Mouse (Mus musculus) embryonic facial prominence, embryonic 12.5 days (tissue): ENCODE data around the gene Abcc6. TPM values are rescaled to one million over a fixed set of nuclear protein-coding genes. Genes with fewer than 3 reads are reported as not detected.

Experiments
- ATAC-seq: fragments of 200-750 bp; cut with Nextera tagmentation; 2 replicates; pipeline ENCODE4 v1.8.0; 2017; ENCODE audit not compliant: insufficient number of reproducible peaks, insufficient read depth, low FRiP score, low TSS enrichment
- H3K27ac ChIP-seq: fragments of 300-500 bp; sonication (generic); 2 replicates; pipeline ENCODE4 v1.5.1; 2016; ENCODE audit warnings: mild to moderate bottlenecking
- H3K27me3 ChIP-seq: fragments of 300-500 bp; sonication (generic); 2 replicates; pipeline ENCODE4 v1.6.1; 2016; ENCODE audit warnings: mild to moderate bottlenecking, moderate library complexity
- H3K36me3 ChIP-seq: fragments of 300-500 bp; sonication (generic); 2 replicates; pipeline ENCODE4 v1.6.1; 2016; ENCODE audit warnings: mild to moderate bottlenecking
- H3K4me1 ChIP-seq: fragments of 300-500 bp; sonication (generic); 2 replicates; pipeline ENCODE4 v1.6.1; 2016
- H3K4me2 ChIP-seq: fragments of 300-500 bp; sonication (generic); replicated peaks from 2 replicates; pipeline ENCODE4 v1.6.1; 2016; ENCODE audit warnings: mild to moderate bottlenecking, moderate library complexity
- H3K4me3 ChIP-seq: fragments of 300-500 bp; sonication (generic); 2 replicates; pipeline ENCODE4 v1.5.1; 2016; ENCODE audit warnings: mild to moderate bottlenecking
- H3K9ac ChIP-seq: fragments of 300-500 bp; sonication (generic); 2 replicates; pipeline ENCODE4 v1.6.1; 2016; ENCODE audit warnings: mild to moderate bottlenecking, moderate library complexity
- H3K9me3 ChIP-seq: fragments of 300-500 bp; sonication (generic); 2 replicates; pipeline ENCODE4 v1.6.1; 2016; ENCODE audit warnings: mild to moderate bottlenecking, moderate library complexity
- WGBS: fragments of 180-500 bp; shearing (Covaris S2); methylation state at CpG from one replicate; pipeline ENCODE4 v1.1.7; 2016; 5-methylcytosine and 5-hydroxymethylcytosine counted together
- polyA plus RNA-seq: library from polyadenylated mRNA; unstranded; fragments of >200 nt; fragmentation: Nextera tagmentation; extraction: Ambion mirVana; gene quantifications from 2 replicates; pipeline ENCODE4 v1.2.1, GENCODE M21; 2016

The Abcc6 gene
- polyA plus RNA-seq, 1 experiment from 2014 or later: 0.38 TPM

GRCm38 (mm10) chr7:46025436-46025835, 4.7 kb downstream of the Abcc6 start:
- H3K27me3 ChIP-seq: no peaks in the 10 kb centered on the region
- no peak overlapping the region for H3K27ac ChIP-seq
- H3K36me3 ChIP-seq: no peaks in the 10 kb centered on the region
- H3K9me3 ChIP-seq: no peaks in the 10 kb centered on the region
- ATAC-seq: no peak
- 75% methylated on average over 9 of the region's 9 CpGs for WGBS
- no peak overlapping the region for H3K9ac ChIP-seq
- no peak overlapping the region for H3K4me3 ChIP-seq
- H3K4me2 ChIP-seq: no peak overlapping the region
- 0 out of 2 replicates have a peak, but pooled peaks cover 5% of the 10 kb centered on the region for H3K4me1 ChIP-seq

- 21% methylated on average over 4 of the region's 4 CpGs for WGBS
- no peak for ATAC-seq
- H3K36me3 ChIP-seq: no peaks in the 10 kb centered on the region
- H3K4me3 ChIP-seq: no peak overlapping the region
- H3K27me3 ChIP-seq: no peaks in the 10 kb centered on the region
- no peaks in the 10 kb centered on the region for H3K9me3 ChIP-seq
- H3K4me2 ChIP-seq: no peak overlapping the region
- no peak overlapping the region for H3K9ac ChIP-seq
- H3K4me1 ChIP-seq: no peaks in the 10 kb centered on the region
- no peak overlapping the region for H3K27ac ChIP-seq
Measured at GRCm38 (mm10) chr7:46021951-46022350, 8.2 kb downstream of the Abcc6 start.

GRCm38 (mm10) chr7:46019594-46019993, 10.5 kb downstream of the Abcc6 start:
- no peak overlapping the region for H3K4me2 ChIP-seq
- ATAC-seq: no peak
- no peak overlapping the region for H3K27ac ChIP-seq
- WGBS: 71% methylated on average over 3 of the region's 3 CpGs
- no peaks in the 10 kb centered on the region for H3K27me3 ChIP-seq
- H3K36me3 ChIP-seq: no peaks in the 10 kb centered on the region
- H3K9me3 ChIP-seq: no peaks in the 10 kb centered on the region
- H3K4me1 ChIP-seq: no peaks in the 10 kb centered on the region
- H3K9ac ChIP-seq: no peak overlapping the region
- no peak overlapping the region for H3K4me3 ChIP-seq

GRCm38 (mm10) chr7:46013266-46014010, 16.7 kb downstream of the Abcc6 start:
- peak; percentile 74 for ATAC-seq
- 14% methylated on average over 9 of the region's 9 CpGs for WGBS
- Histone ChIP-seq H3K27ac (peak overlapping the region; percentile 80), H3K9ac (no peak overlapping the region), H3K4me1 (peaks cover 22% of the 10 kb centered on the region), H3K27me3 (no peaks in the 10 kb centered on the region), H3K9me3 (no peaks in the 10 kb centered on the region), H3K4me2 (no peak overlapping the region), H3K4me3 (no peak overlapping the region), H3K36me3 (no peaks in the 10 kb centered on the region)

- no peak for ATAC-seq
Measured at GRCm38 (mm10) chr7:46012121-46012520, 18.0 kb downstream of the Abcc6 start.

GRCm38 (mm10) chr7:46009578-46009977, 20.5 kb downstream of the Abcc6 start:
- 10% methylated on average over 5 of the region's 5 CpGs for WGBS
- no peak overlapping the region for H3K9ac ChIP-seq
- H3K9me3 ChIP-seq: no peaks in the 10 kb centered on the region
- no peak for ATAC-seq
- H3K4me1 ChIP-seq: peaks cover 22% of the 10 kb centered on the region
- H3K36me3 ChIP-seq: no peaks in the 10 kb centered on the region
- 0 out of 2 replicates have a peak overlapping the region, but pooled peaks have one; percentile 12 for H3K4me2 ChIP-seq
- H3K4me3 ChIP-seq: no peak overlapping the region
- peaks cover 4% of the 10 kb centered on the region; the same call in 1 of the 2 replicates for H3K27me3 ChIP-seq
- H3K27ac ChIP-seq: no peak overlapping the region

More at GRCm38 (mm10) chr7:46012121-46012520, 18.0 kb downstream of the Abcc6 start:
- peaks cover 4% of the 10 kb centered on the region; the same call in 1 of the 2 replicates for H3K27me3 ChIP-seq
- no peak overlapping the region for H3K4me2 ChIP-seq
- H3K36me3 ChIP-seq: no peaks in the 10 kb centered on the region
- H3K9me3 ChIP-seq: no peaks in the 10 kb centered on the region
- no peak overlapping the region for H3K4me3 ChIP-seq
- no peak overlapping the region for H3K9ac ChIP-seq
- no peak overlapping the region for H3K27ac ChIP-seq
- peaks cover 22% of the 10 kb centered on the region for H3K4me1 ChIP-seq

GRCm38 (mm10) chr7:46002748-46003147, 27.4 kb downstream of the Abcc6 start:
- 58% methylated on average over 4 of the region's 4 CpGs for WGBS
- no peak overlapping the region for H3K9ac ChIP-seq
- H3K9me3 ChIP-seq: no peaks in the 10 kb centered on the region
- H3K27ac ChIP-seq: no peak overlapping the region
- no peaks in the 10 kb centered on the region for H3K36me3 ChIP-seq
- H3K4me1 ChIP-seq: no peaks in the 10 kb centered on the region
- no peak overlapping the region for H3K4me2 ChIP-seq
- no peak overlapping the region for H3K4me3 ChIP-seq
- H3K27me3 ChIP-seq: no peaks in the 10 kb centered on the region
- no peak for ATAC-seq

GRCm38 (mm10) chr7:46000577-46000976, 29.5 kb downstream of the Abcc6 start:
- Histone ChIP-seq H3K27me3 (no peaks in the 10 kb centered on the region), H3K4me3 (no peak overlapping the region), H3K4me1 (no peaks in the 10 kb centered on the region), H3K9ac (no peak overlapping the region), H3K4me2 (no peak overlapping the region), H3K9me3 (no peaks in the 10 kb centered on the region), H3K27ac (no peak overlapping the region), H3K36me3 (no peaks in the 10 kb centered on the region)
- ATAC-seq: no peak
- 88% methylated on average over 4 of the region's 4 CpGs for WGBS

GRCm38 (mm10) chr7:45992470-45992869, 37.6 kb downstream of the Abcc6 start:
- Histone ChIP-seq H3K9me3 (no peaks in the 10 kb centered on the region), H3K4me2 (no peak overlapping the region), H3K27me3 (no peaks in the 10 kb centered on the region), H3K27ac (no peak overlapping the region), H3K4me3 (no peak overlapping the region), H3K9ac (no peak overlapping the region), H3K36me3 (no peaks in the 10 kb centered on the region), H3K4me1 (no peaks in the 10 kb centered on the region)
- no peak for ATAC-seq
- 84% methylated on average over 8 of the region's 8 CpGs for WGBS

GRCm38 (mm10) chr7:45988344-45988743, 41.8 kb downstream of the Abcc6 start:
- H3K4me2 ChIP-seq: no peak overlapping the region
- H3K9ac ChIP-seq: no peak overlapping the region
- no peaks in the 10 kb centered on the region for H3K27me3 ChIP-seq
- no peak overlapping the region for H3K4me3 ChIP-seq
- H3K9me3 ChIP-seq: no peaks in the 10 kb centered on the region
- no peaks in the 10 kb centered on the region for H3K4me1 ChIP-seq
- H3K36me3 ChIP-seq: no peaks in the 10 kb centered on the region
- 89% methylated on average over 1 of the region's 1 CpGs for WGBS
- no peak for ATAC-seq
- H3K27ac ChIP-seq: no peak overlapping the region

- Histone ChIP-seq H3K4me1 (no peaks in the 10 kb centered on the region), H3K27me3 (no peaks in the 10 kb centered on the region), H3K4me2 (no peak overlapping the region), H3K36me3 (no peaks in the 10 kb centered on the region), H3K27ac (no peak overlapping the region), H3K9ac (no peak overlapping the region), H3K4me3 (no peak overlapping the region), H3K9me3 (no peaks in the 10 kb centered on the region)
- 72% methylated on average over 4 of the region's 6 CpGs for WGBS
- ATAC-seq: no peak
Measured at GRCm38 (mm10) chr7:45986893-45987292, 43.2 kb downstream of the Abcc6 start.

GRCm38 (mm10) chr7:45981612-45982011, 48.5 kb downstream of the Abcc6 start:
- H3K9ac ChIP-seq: no peak overlapping the region
- H3K27ac ChIP-seq: no peak overlapping the region
- no peak overlapping the region for H3K4me3 ChIP-seq
- H3K36me3 ChIP-seq: no peaks in the 10 kb centered on the region
- no peaks in the 10 kb centered on the region for H3K9me3 ChIP-seq
- no peaks in the 10 kb centered on the region for H3K4me1 ChIP-seq
- 77% methylated on average over 5 of the region's 5 CpGs for whole genome bisulfite sequencing
- no peak for ATAC-seq
- no peak overlapping the region for H3K4me2 ChIP-seq
- no peaks in the 10 kb centered on the region for H3K27me3 ChIP-seq
